Mouse (Mus musculus): ENCODE data around the gene Cyth3.
A peak's percentile ranks its signal among the peaks of the same experiment; 100 is the strongest.

Gene Cyth3

GRCm38 (mm10) chr5:143621893-143622622 lies at the start of gene Cyth3:
Gene Cyth3, plus strand, starts transcription at chr5:143622447.
- peak; percentile 89 to 94 for DNase-seq (ENCODE audit: low spot score in 2 of 2)

- no peak for DNase-seq (ENCODE audit: low spot score in 2 of 2)
Observed at GRCm38 (mm10) chr5:143573067-143573466, 49.2 kb upstream of the Cyth3 start.

GRCm38 (mm10) chr5:143574261-143575178 lies 47.7 kb upstream of the Cyth3 start:
- no peak for DNase-seq (ENCODE audit: low spot score in 2 of 2)

- no peak for DNase-seq (ENCODE audit: low spot score in 2 of 2)
Observed at GRCm38 (mm10) chr5:143579537-143580203, 42.6 kb upstream of the Cyth3 start.

GRCm38 (mm10) chr5:143580982-143581381 lies 41.3 kb upstream of the Cyth3 start:
- DNase-seq (ENCODE audit: low spot score in 2 of 2) = no peak

GRCm38 (mm10) chr5:143581874-143582273 lies 40.4 kb upstream of the Cyth3 start:
- DNase-seq (ENCODE audit: low spot score in 2 of 2) = no peak

GRCm38 (mm10) chr5:143583081-143583480 lies 39.2 kb upstream of the Cyth3 start:
- no peak for DNase-seq (ENCODE audit: low spot score in 2 of 2)

- DNase-seq (ENCODE audit: low spot score in 2 of 2) = no peak
Observed at GRCm38 (mm10) chr5:143584982-143585381, 37.3 kb upstream of the Cyth3 start.

GRCm38 (mm10) chr5:143586386-143586785 lies 35.9 kb upstream of the Cyth3 start:
- DNase-seq (ENCODE audit: low spot score in 2 of 2) = no peak

GRCm38 (mm10) chr5:143589108-143589507 lies 33.1 kb upstream of the Cyth3 start:
- DNase-seq (ENCODE audit: low spot score in 2 of 2) = no peak

GRCm38 (mm10) chr5:143592926-143593325 lies 29.3 kb upstream of the Cyth3 start:
- DNase-seq (ENCODE audit: low spot score in 2 of 2) = no peak

- no peak for DNase-seq (ENCODE audit: low spot score in 2 of 2)
Observed at GRCm38 (mm10) chr5:143593563-143594146, 28.6 kb upstream of the Cyth3 start.

- no peak for DNase-seq (ENCODE audit: low spot score in 2 of 2)
Observed at GRCm38 (mm10) chr5:143594291-143595065, 27.8 kb upstream of the Cyth3 start.

- DNase-seq (ENCODE audit: low spot score in 2 of 2) = no peak
Observed at GRCm38 (mm10) chr5:143602051-143602450, 20.2 kb upstream of the Cyth3 start.

- no peak for DNase-seq (ENCODE audit: low spot score in 2 of 2)
Observed at GRCm38 (mm10) chr5:143604157-143604774, 18.0 kb upstream of the Cyth3 start.

- no peak for DNase-seq (ENCODE audit: low spot score in 2 of 2)
Observed at GRCm38 (mm10) chr5:143606756-143607155, 15.5 kb upstream of the Cyth3 start.

- DNase-seq (ENCODE audit: low spot score in 2 of 2) = peak in 1 of 2 experiments; percentile 33
Observed at GRCm38 (mm10) chr5:143608175-143608574, 14.1 kb upstream of the Cyth3 start.

GRCm38 (mm10) chr5:143611954-143612353 lies 10.3 kb upstream of the Cyth3 start:
- no peak for DNase-seq (ENCODE audit: low spot score in 2 of 2)

GRCm38 (mm10) chr5:143613265-143613664 lies 9.0 kb upstream of the Cyth3 start:
- no peak for DNase-seq (ENCODE audit: low spot score in 2 of 2)

GRCm38 (mm10) chr5:143614519-143614918 lies 7.7 kb upstream of the Cyth3 start:
- no peak for DNase-seq (ENCODE audit: low spot score in 2 of 2)

GRCm38 (mm10) chr5:143615353-143615752 lies 6.9 kb upstream of the Cyth3 start:
- DNase-seq (ENCODE audit: low spot score in 2 of 2) = no peak

Measured in frontal cortex, postnatal 10 days (tissue).